Mouse (Mus musculus): ENCODE results near the gene Dgka. TPM values are rescaled to one million over a fixed set of nuclear protein-coding genes. Genes with fewer than 3 reads are reported as not detected.

Dgka gene
- total and polyA plus RNA-seq, 2 experiments from 2014 or later, result 4.9 to 7.5 TPM

- no peaks in the 10 kb centered on the region for H3K27me3 ChIP-seq (ENCODE audit: insufficient read depth, low read length)
- H3K9ac ChIP-seq (replicated peaks; ENCODE audit: low read length, poor library complexity, severe bottlenecking), result peak within 1 kb of the TSS; percentile 25; the same call in 1 of the 2 replicates
- no peak for TF ChIP-seq CTCF (IDR thresholded peaks at IDR 0.05)
- no peaks in the 10 kb centered on the region for H3K36me3 ChIP-seq (ENCODE audit: insufficient read depth, low read length)
- peak; percentile 90 for DNase-seq (ENCODE audit: low spot score)
- peak within 1 kb of the TSS; percentile 54 for H3K4me3 ChIP-seq (ENCODE audit: low read depth, low read length)
- H3K4me1 ChIP-seq (ENCODE audit: insufficient read depth, low read length), result no peaks in the 10 kb centered on the region
- H3K4me2 ChIP-seq (ENCODE audit: low read depth, low read length, poor library complexity, severe bottlenecking), result peak within 1 kb of the TSS; percentile 76
- no peaks in the 10 kb centered on the region for H3K9me3 ChIP-seq (ENCODE audit: low read length)
- peak within 1 kb of the TSS; percentile 19 for H3K27ac ChIP-seq (ENCODE audit: low read depth, low read length)
- WGBS, result under 1% methylated on average over 56 of the region's 62 CpGs
- ATAC-seq (ENCODE audit: low FRiP score), result peak; percentile 93
Observed at GRCm38 (mm10) chr10:128704491-128705316, 40.0 kb downstream of the Dgka start, which contains the start of gene Cdk2. TSS of gene Cdk2 (minus strand) at chr10:128705031.

- no peak for DNase-seq (ENCODE audit: low spot score)
- peak within 1 kb of the TSS; percentile 54 for H3K4me3 ChIP-seq (ENCODE audit: low read depth, low read length)
- WGBS, result 20% methylated on average over 4 of the region's 4 CpGs
- no peaks in the 10 kb centered on the region for H3K4me1 ChIP-seq (ENCODE audit: insufficient read depth, low read length)
- peak within 1 kb of the TSS; percentile 19 for H3K27ac ChIP-seq (ENCODE audit: low read depth, low read length)
- no peaks in the 10 kb centered on the region for H3K9me3 ChIP-seq (ENCODE audit: low read length)
- no peaks in the 10 kb centered on the region for H3K36me3 ChIP-seq (ENCODE audit: insufficient read depth, low read length)
- H3K4me2 ChIP-seq (ENCODE audit: low read depth, low read length, poor library complexity, severe bottlenecking), result peak within 1 kb of the TSS; percentile 76
- peak within 1 kb of the TSS; percentile 25; the same call in 1 of the 2 replicates for H3K9ac ChIP-seq (replicated peaks; ENCODE audit: low read length, poor library complexity, severe bottlenecking)
- no peaks in the 10 kb centered on the region for H3K27me3 ChIP-seq (ENCODE audit: insufficient read depth, low read length)
- no peak for ATAC-seq (ENCODE audit: low FRiP score)
- no peak for TF ChIP-seq CTCF (IDR thresholded peaks at IDR 0.05)
Observed at GRCm38 (mm10) chr10:128703895-128704294, 40.8 kb downstream of the Dgka start, which contains the start of gene Pmel. TSS of gene Pmel (plus strand) at chr10:128704195.

GRCm38 (mm10) chr10:128702328-128703007 lies 42.2 kb downstream of the Dgka start:
- Histone ChIP-seq H3K27ac (ENCODE audit: low read depth, low read length) (no peak overlapping the region), H3K36me3 (ENCODE audit: insufficient read depth, low read length) (no peaks in the 10 kb centered on the region), H3K27me3 (ENCODE audit: insufficient read depth, low read length) (no peaks in the 10 kb centered on the region), H3K4me3 (ENCODE audit: low read depth, low read length) (no peak overlapping the region), H3K4me1 (ENCODE audit: insufficient read depth, low read length) (no peaks in the 10 kb centered on the region), H3K9ac (replicated peaks; ENCODE audit: low read length, poor library complexity, severe bottlenecking) (no peak overlapping the region), H3K4me2 (ENCODE audit: low read depth, low read length, poor library complexity, severe bottlenecking) (no peak overlapping the region), H3K9me3 (ENCODE audit: low read length) (no peaks in the 10 kb centered on the region)
- ATAC-seq (ENCODE audit: low FRiP score) (no peak), DNase-seq (ENCODE audit: low spot score) (no peak)
- TF ChIP-seq CTCF (IDR thresholded peaks at IDR 0.05), result no peak
- 73% methylated on average over 6 of the region's 6 CpGs for WGBS

GRCm38 (mm10) chr10:128700712-128701111 lies 43.9 kb downstream of the Dgka start:
- WGBS, result 69% methylated on average over 5 of the region's 5 CpGs
- no peak overlapping the region for H3K27ac ChIP-seq (ENCODE audit: low read depth, low read length)

GRCm38 (mm10) chr10:128699611-128700010 lies 45.0 kb downstream of the Dgka start:
- ATAC-seq (ENCODE audit: low FRiP score), result no peak
- H3K9ac ChIP-seq (replicated peaks; ENCODE audit: low read length, poor library complexity, severe bottlenecking), result no peak overlapping the region
- WGBS, result 85% methylated on average over 11 of the region's 11 CpGs

More at GRCm38 (mm10) chr10:128700712-128701111, 43.9 kb downstream of the Dgka start:
- no peak overlapping the region for H3K4me2 ChIP-seq (ENCODE audit: low read depth, low read length, poor library complexity, severe bottlenecking)
- no peaks in the 10 kb centered on the region for H3K4me1 ChIP-seq (ENCODE audit: insufficient read depth, low read length)
- H3K9ac ChIP-seq (replicated peaks; ENCODE audit: low read length, poor library complexity, severe bottlenecking), result no peak overlapping the region
- no peaks in the 10 kb centered on the region for H3K9me3 ChIP-seq (ENCODE audit: low read length)
- no peak overlapping the region for H3K4me3 ChIP-seq (ENCODE audit: low read depth, low read length)
- ATAC-seq (ENCODE audit: low FRiP score) (no peak), DNase-seq (ENCODE audit: low spot score) (no peak)
- no peaks in the 10 kb centered on the region for H3K36me3 ChIP-seq (ENCODE audit: insufficient read depth, low read length)
- no peaks in the 10 kb centered on the region for H3K27me3 ChIP-seq (ENCODE audit: insufficient read depth, low read length)
- TF ChIP-seq CTCF (IDR thresholded peaks at IDR 0.05), result no peak

GRCm38 (mm10) chr10:128699006-128699405 lies 45.6 kb downstream of the Dgka start:
- WGBS, result 88% methylated on average over 5 of the region's 5 CpGs
- TF ChIP-seq CTCF (IDR thresholded peaks at IDR 0.05), result no peak
- Histone ChIP-seq H3K4me3 (ENCODE audit: low read depth, low read length) (no peak overlapping the region), H3K4me2 (ENCODE audit: low read depth, low read length, poor library complexity, severe bottlenecking) (no peak overlapping the region), H3K9me3 (ENCODE audit: low read length) (no peaks in the 10 kb centered on the region), H3K36me3 (ENCODE audit: insufficient read depth, low read length) (no peaks in the 10 kb centered on the region), H3K9ac (replicated peaks; ENCODE audit: low read length, poor library complexity, severe bottlenecking) (no peak overlapping the region), H3K4me1 (ENCODE audit: insufficient read depth, low read length) (no peaks in the 10 kb centered on the region), H3K27ac (ENCODE audit: low read depth, low read length) (no peak overlapping the region), H3K27me3 (ENCODE audit: insufficient read depth, low read length) (no peaks in the 10 kb centered on the region)
- DNase-seq (ENCODE audit: low spot score), result no peak
- ATAC-seq (ENCODE audit: low FRiP score), result no peak

More at GRCm38 (mm10) chr10:128699611-128700010, 45.0 kb downstream of the Dgka start:
- Histone ChIP-seq H3K36me3 (ENCODE audit: insufficient read depth, low read length) (no peaks in the 10 kb centered on the region), H3K4me2 (ENCODE audit: low read depth, low read length, poor library complexity, severe bottlenecking) (no peak overlapping the region), H3K27me3 (ENCODE audit: insufficient read depth, low read length) (no peaks in the 10 kb centered on the region), H3K4me3 (ENCODE audit: low read depth, low read length) (no peak overlapping the region), H3K9me3 (ENCODE audit: low read length) (no peaks in the 10 kb centered on the region), H3K27ac (ENCODE audit: low read depth, low read length) (no peak overlapping the region), H3K4me1 (ENCODE audit: insufficient read depth, low read length) (no peaks in the 10 kb centered on the region)
- TF ChIP-seq CTCF (IDR thresholded peaks at IDR 0.05), result no peak
- DNase-seq (ENCODE audit: low spot score), result no peak

All from midbrain, postnatal 0 days (tissue).